Mouse (Mus musculus) olfactory bulb, adult 2 months (tissue): ENCODE results near the gene Cby1.

Source experiments
- CTCF ChIP-seq: fragments of 200-500 bp; IDR thresholded peaks from 2 replicates; pipeline ENCODE4 v1.5.1; 2012; ENCODE audit warnings: low read depth, mild to moderate bottlenecking, low read length, moderate library complexity; ENCODE audit not compliant: insufficient read depth
- POLR2A ChIP-seq: fragments of 200-500 bp; IDR thresholded peaks from 2 replicates; pipeline ENCODE4 v1.6.1; 2012; ENCODE audit warnings: mild to moderate bottlenecking, low read depth, low read length, moderate library complexity; ENCODE audit not compliant: insufficient read depth

DNA sequence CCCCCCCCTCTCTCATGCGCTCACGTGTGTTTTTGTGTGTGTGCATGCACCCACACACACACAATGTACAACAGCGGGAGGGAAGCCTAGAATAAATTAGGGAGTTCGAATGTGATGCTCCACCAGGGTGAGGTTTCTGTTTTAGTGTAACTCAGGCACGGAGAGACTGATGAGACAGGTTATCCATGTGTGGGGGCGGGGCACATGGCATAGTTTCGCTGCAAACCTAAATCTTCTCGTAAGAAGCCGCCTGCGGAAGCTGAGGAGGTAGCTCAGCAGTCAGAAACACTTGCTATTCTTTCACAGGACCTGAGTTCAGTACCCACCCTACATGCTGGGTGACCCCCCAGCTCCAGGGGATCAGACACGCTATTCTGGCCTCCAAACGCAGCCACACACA is 10.9 kb upstream of the Cby1 start:
- TF ChIP-seq CTCF (no peak), POLR2A (no peak)
